Mouse (Mus musculus) CH12.LX (cell line): ENCODE measurements around the gene Trim31. TPM values are rescaled to one million over a fixed set of nuclear protein-coding genes. Genes with fewer than 3 reads are reported as not detected.
A peak's percentile ranks its signal among the peaks of the same experiment; 100 is the strongest.

Experiments used
- DNase-seq: peaks from one replicate; pipeline ENCODE4 v3.0.0-alpha.2; 2013; ENCODE audit errors: extremely low read depth
- H3K27ac ChIP-seq: 2 replicates; pipeline ENCODE4 v1.5.1; 2012; ENCODE audit warnings: low read depth, mild to moderate bottlenecking, control low read depth, moderate library complexity; ENCODE audit not compliant: insufficient read depth
- H3K27me3 ChIP-seq: replicated peaks from 2 replicates; pipeline ENCODE3; 2012; ENCODE audit warnings: inconsistent platforms
- H3K36me3 ChIP-seq, 2 experiments: replicated peaks in 1 of 2; 2 replicates each; pipeline versions ENCODE3 to v1.6.1; 2012; ENCODE audit warnings: inconsistent platforms in 1 of 2, low read length in 1 of 2, mild to moderate bottlenecking in 1 of 2, mixed read lengths in 1 of 2, moderate library complexity in 1 of 2; ENCODE audit not compliant: control insufficient read depth in 1 of 2, insufficient read depth in 1 of 2
- H3K4me1 ChIP-seq, 2 experiments: 2 replicates each; pipeline ENCODE4 v1.6.1; 2012; ENCODE audit warnings: inconsistent platforms in 1 of 2, moderate library complexity in 1 of 2; ENCODE audit not compliant: insufficient read depth in 2 of 2, control insufficient read depth in 1 of 2
- H3K4me2 ChIP-seq: 2 replicates; pipeline ENCODE4 v1.6.1; 2012; ENCODE audit warnings: low read depth, mild to moderate bottlenecking, control low read depth; ENCODE audit not compliant: poor library complexity, insufficient read depth, severe bottlenecking
- H3K4me3 ChIP-seq, 3 experiments: fragments of 150-350 bp in 1 of 3; sonication (generic) in 1 of 3; replicated peaks in 1 of 3; 2 replicates each; pipeline versions ENCODE3 to v1.5.1; 2011 to 2012; ENCODE audit warnings: low read depth in 2 of 3, low read length in 2 of 3, mild to moderate bottlenecking in 2 of 3, moderate library complexity in 2 of 3, control low read depth in 1 of 3, improper control_type of control experiment in 1 of 3, inconsistent platforms in 1 of 3, mixed read lengths in 1 of 3; ENCODE audit not compliant: poor library complexity in 1 of 3
- H3K79me2 ChIP-seq: replicated peaks from 2 replicates; pipeline ENCODE4 v1.6.1; 2012; ENCODE audit warnings: mild to moderate bottlenecking, moderate library complexity; ENCODE audit not compliant: control insufficient read depth, poor library complexity, insufficient read depth, severe bottlenecking; ENCODE audit errors: extremely low read depth
- H3K9ac ChIP-seq: 2 replicates; pipeline ENCODE4 v1.6.1; 2012; ENCODE audit warnings: low read depth, mild to moderate bottlenecking, control low read depth, moderate library complexity; ENCODE audit not compliant: insufficient read depth
- H3K9me3 ChIP-seq: replicated peaks from 2 replicates; pipeline ENCODE3; 2012; ENCODE audit warnings: low read length, inconsistent platforms, mixed read lengths
- BHLHE40 ChIP-seq: IDR thresholded peaks from 2 replicates; pipeline ENCODE4 v1.6.1; 2011; ENCODE audit warnings: mild to moderate bottlenecking, low read depth, low read length, improper control_type of control experiment
- CTCF ChIP-seq, 2 experiments: IDR thresholded peaks in 1 of 2; conservative IDR thresholded peaks in 1 of 2; 2 replicates each; pipeline ENCODE4 v1.5.1; 2011 to 2012; ENCODE audit warnings: low read depth in 2 of 2, low read length in 2 of 2, improper control_type of control experiment in 1 of 2, inconsistent platforms in 1 of 2, mild to moderate bottlenecking in 1 of 2, moderate library complexity in 1 of 2
- E2F4 ChIP-seq: IDR thresholded peaks from 2 replicates; pipeline ENCODE4 v1.6.1; 2011; ENCODE audit warnings: low read depth, low read length, improper control_type of control experiment; ENCODE audit not compliant: insufficient replicate concordance
- ELF1 ChIP-seq: IDR thresholded peaks from 2 replicates; pipeline ENCODE4 v1.6.1; 2014; ENCODE audit warnings: low read depth, mild to moderate bottlenecking, inconsistent platforms, low read length, improper control_type of control experiment
- EP300 ChIP-seq: IDR thresholded peaks from 2 replicates; pipeline ENCODE4 v1.6.1; 2011; ENCODE audit warnings: low read length, improper control_type of control experiment
- GABPA ChIP-seq: IDR thresholded peaks from 2 replicates; pipeline ENCODE4 v1.6.1; 2012; ENCODE audit warnings: low read depth, low read length, improper control_type of control experiment, inconsistent platforms; ENCODE audit not compliant: insufficient replicate concordance
- JUND ChIP-seq: conservative IDR thresholded peaks from 2 replicates; pipeline ENCODE4 v1.6.1; 2011; ENCODE audit warnings: low read depth, low read length, improper control_type of control experiment
- MAX ChIP-seq: IDR thresholded peaks from 2 replicates; pipeline ENCODE4 v1.6.1; 2011; ENCODE audit warnings: low read length, improper control_type of control experiment
- MXI1 ChIP-seq: IDR thresholded peaks from 2 replicates; pipeline ENCODE4 v1.6.1; 2011; ENCODE audit warnings: mild to moderate bottlenecking, low read depth, low read length, improper control_type of control experiment
- MYC ChIP-seq: IDR thresholded peaks from 2 replicates; pipeline ENCODE4 v1.6.1; 2011; ENCODE audit warnings: low read depth, mild to moderate bottlenecking, improper control_type of control experiment, low read length
- NRF1 ChIP-seq: IDR thresholded peaks from 2 replicates; pipeline ENCODE4 v1.6.1; 2014; ENCODE audit warnings: low read depth, mild to moderate bottlenecking, inconsistent platforms, low read length, improper control_type of control experiment, moderate library complexity
- RAD21 ChIP-seq: IDR thresholded peaks from 2 replicates; pipeline ENCODE4 v1.6.1; 2011; ENCODE audit warnings: low read depth, mild to moderate bottlenecking, low read length, improper control_type of control experiment, moderate library complexity
- RCOR1 ChIP-seq: conservative IDR thresholded peaks from 2 replicates; pipeline ENCODE4 v1.6.1; 2012; ENCODE audit warnings: low read depth, mild to moderate bottlenecking, inconsistent platforms, low read length, improper control_type of control experiment
- SMC3 ChIP-seq: IDR thresholded peaks from 2 replicates; pipeline ENCODE4 v1.6.1; 2011; ENCODE audit warnings: low read depth, low read length, improper control_type of control experiment
- dilution Hi-C: fragments of 300-500 bp; cut with MboI; formaldehyde crosslinking; loops from 2 replicates; pipeline ENCODE4 v1.14.3; 2020; ENCODE audit warnings: low sequenced_read_pairs; ENCODE audit not compliant: extremely low pct_unique_long_range_greater_than_20kb, extremely low pct_ligation_motif_present
- in situ Hi-C: fragments of 300-500 bp; cut with MboI; formaldehyde crosslinking; loops from 3 replicates; pipeline ENCODE4 v1.14.3; 2019; ENCODE audit warnings: low sequenced_read_pairs, low pct_ligation_motif_present, low pct_unique_long_range_greater_than_20kb, mixed read lengths
- polyA plus RNA-seq: library from polyadenylated mRNA; unstranded; fragments of >175 nt; gene quantifications from 2 replicates; pipeline ENCODE4 v1.2.1, GENCODE M21; 2012; ENCODE audit warnings: low read depth; ENCODE audit not compliant: insufficient read length
- total RNA-seq, 2 experiments: library from RNA; depleted of rRNA; stranded (reverse); fragments of 300-350 nt in 1 of 2; fragments of >200 nt in 1 of 2; gene quantifications; 2 replicates each; pipeline ENCODE4 v1.2.3; 2012 to 2014

The Trim31 gene
- total and polyA plus RNA-seq, 3 experiments, result not detected

GRCm38 (mm10) chr17:36909802-36910201 is 11.9 kb downstream of the Trim31 start (continued):
- no peak for TF ChIP-seq BHLHE40
- no peak for TF ChIP-seq RCOR1
- no peak for TF ChIP-seq ELF1
- TF ChIP-seq GABPA, result no peak

- Histone ChIP-seq H3K4me3 (no peak overlapping the region), H3K36me3 (no peaks in the 10 kb centered on the region), H3K79me2 (no peaks in the 10 kb centered on the region), H3K9ac (no peak overlapping the region), H3K4me2 (no peak overlapping the region), H3K27me3 (peaks cover 6% of the 10 kb centered on the region), H3K27ac (no peak overlapping the region), H3K9me3 (no peaks in the 10 kb centered on the region), H3K4me1 (peaks cover 4 to 9% of the 10 kb centered on the region in 2 experiments; a peak in 2 of 4 replicates)
- dilution Hi-C loops (no loop called here), in situ Hi-C loops (loop anchor here (10.0 kb wide), 2 partner anchors 83 to 293 kb away; partner anchors contain the start of gene Olfr94)
- DNase-seq, result no peak
- TF ChIP-seq MAX (no peak), NRF1 (no peak), EP300 (no peak), MXI1 (no peak), RAD21 (no peak), E2F4 (no peak)
Observed at GRCm38 (mm10) chr17:36912031-36912430, 14.1 kb downstream of the Trim31 start.

- dilution Hi-C loops, result no loop called here
- H3K79me2 ChIP-seq, result no peaks in the 10 kb centered on the region
- no peaks in the 10 kb centered on the region for H3K9me3 ChIP-seq
- no peak overlapping the region for H3K27ac ChIP-seq
- H3K9ac ChIP-seq, result no peak overlapping the region
- H3K36me3 ChIP-seq, result no peaks in the 10 kb centered on the region
- peaks cover 4% of the 10 kb centered on the region for H3K27me3 ChIP-seq
- peak; percentile 82 for DNase-seq
- 0 out of 4 replicates have a peak, but pooled peaks cover 3 to 4% of the 10 kb centered on the region in 2 experiments for H3K4me1 ChIP-seq
- in situ Hi-C loops, result loop anchor here (10.0 kb wide), 2 partner anchors 81 to 291 kb away; partner anchors contain the start of gene Olfr94
- H3K4me3 ChIP-seq, result no peak overlapping the region
- H3K4me2 ChIP-seq, result no peak overlapping the region
- TF ChIP-seq MYC (0 out of 2 replicates have a peak, but pooled peaks have one; percentile 35), RAD21 (peak; percentile 49), MAX (no peak), GABPA (no peak), CTCF (conservative IDR thresholded peaks at IDR 0.05 in 1 of 2, IDR thresholded peaks at IDR 0.05 in 1 of 2; ENCODE audit: low read depth in 2 of 2, low read length in 2 of 2) (peak; percentile 66 to 89), JUND (0 out of 2 replicates have a peak, but pooled peaks have one; percentile 12), EP300 (no peak), SMC3 (peak; percentile 84)
Observed at GRCm38 (mm10) chr17:36914108-36914507, 16.2 kb downstream of the Trim31 start.
